Mouse (Mus musculus): ENCODE data around the gene Arhgef15.

GRCm38 (mm10) chr11:68897120-68897519, 60.2 kb downstream of the Arhgef15 start:
- TF ChIP-seq CTCF (IDR thresholded peaks at IDR 0.05; ENCODE audit: low read depth, low read length) (peak; percentile 66), POLR2A (IDR thresholded peaks at IDR 0.05; ENCODE audit: insufficient read depth, low read length) (no peak), EP300 (IDR thresholded peaks at IDR 0.05; ENCODE audit: insufficient read depth, low read depth, low read length) (no peak)

Data from ES-Bruce4 (cell line).